Mouse (Mus musculus): ENCODE results near the gene Ino80d.
A peak's percentile ranks its signal among the peaks of the same experiment; 100 is the strongest.

- TF ChIP-seq POLR2A (IDR thresholded peaks at IDR 0.05; ENCODE audit: control insufficient read depth, low read depth, low read length) = no peak
- peak; percentile 61; the same call in 1 of the 2 replicates for TF ChIP-seq CTCF (IDR thresholded peaks at IDR 0.05; ENCODE audit: control insufficient read depth, insufficient read depth, insufficient replicate concordance, low read depth, low read length)
Observed at GRCm38 (mm10) chr1:63110536-63111285, 3.8 kb downstream of the Ino80d start.

All from testis, adult 2 months (tissue).